Mouse (Mus musculus) lung, adult 2 months (tissue): ENCODE results near the gene Tmem234.

ENCODE experiments used
- CTCF ChIP-seq: fragments of 200-500 bp; IDR thresholded peaks from 2 replicates; pipeline ENCODE4 v1.5.1; 2011; ENCODE audit warnings: mild to moderate bottlenecking, low read length, control low read depth; ENCODE audit not compliant: insufficient read depth
- POLR2A ChIP-seq: fragments of 200-500 bp; IDR thresholded peaks from 2 replicates; pipeline ENCODE4 v1.6.1; 2011; ENCODE audit warnings: low read depth, mild to moderate bottlenecking, control low read depth, low read length, borderline replicate concordance; ENCODE audit errors: extremely low read depth

DNA sequence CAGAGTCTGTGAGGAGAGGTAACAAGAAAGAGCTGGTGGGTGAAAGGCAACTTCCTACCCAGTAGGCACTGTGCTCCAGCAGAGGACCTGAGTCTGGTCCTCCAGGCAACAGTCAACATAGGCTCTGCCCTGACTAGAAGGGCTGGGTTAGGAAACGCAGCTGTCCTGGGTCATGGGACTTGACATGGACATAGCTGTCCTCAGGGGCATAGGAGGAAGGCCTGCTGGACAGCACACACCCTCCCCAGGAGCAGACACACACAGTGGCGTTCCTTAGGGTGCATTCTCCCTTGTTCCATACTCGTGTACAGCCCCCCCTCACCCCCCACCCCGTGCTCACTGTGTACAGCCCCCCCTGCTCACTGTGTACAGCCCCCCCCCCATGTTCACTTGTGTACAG, 10.0 kb downstream of the Tmem234 start:
- TF ChIP-seq CTCF (no peak), POLR2A (no peak)
